Comparison of ENCODE assay signal across 21 mouse cellular contexts in genomic region chr8:61502277-61502676, GRCm38 (mm10). TPM values are rescaled to one million over a fixed set of nuclear protein-coding genes. Genes with fewer than 3 reads are reported as not detected.
DNase-seq lines count a peak whose midpoint lies in the region; ATAC-seq and TF ChIP-seq lines count a peak whose summit lies in the region.
"Had no signal": no experiment of that assay in that cellular context is flagged by ENCODE, and none has a peak within 500 bp of the region (broad histone marks: within the 10 kb centered on the region; RNA-seq: fewer than 3 reads in every experiment).

No protein-coding gene starts in this region.

- H3K9ac ChIP-seq in intestine, embryonic 15.5 days = no peak overlapping the region
- H3K9ac ChIP-seq in intestine, embryonic 16.5 days (ENCODE audit: low read depth, low read length) = no peak overlapping the region
- H3K9ac ChIP-seq in intestine, postnatal 0 days (ENCODE audit: low read depth, low read length) = no peak overlapping the region

- H3K4me1 ChIP-seq in intestine, embryonic 15.5 days (replicated peaks) = no peaks in the 10 kb centered on the region
- H3K4me1 ChIP-seq in intestine, embryonic 16.5 days (ENCODE audit: control insufficient read depth, insufficient read depth, low read length) = no peaks in the 10 kb centered on the region
- H3K4me1 ChIP-seq in intestine, postnatal 0 days (replicated peaks; ENCODE audit: control insufficient read depth, insufficient read depth, low read length) = no peaks in the 10 kb centered on the region

- H3K27ac ChIP-seq in intestine, embryonic 15.5 days = no peak overlapping the region
- no peak overlapping the region for H3K27ac ChIP-seq in intestine, embryonic 16.5 days (ENCODE audit: low read length)
- no peak overlapping the region for H3K27ac ChIP-seq in intestine, postnatal 0 days (ENCODE audit: low read depth, low read length)

- no peak overlapping the region for H3K4me3 ChIP-seq in intestine, embryonic 15.5 days (replicated peaks)
- H3K4me3 ChIP-seq in intestine, embryonic 16.5 days (ENCODE audit: low read length) = no peak overlapping the region
- no peak overlapping the region for H3K4me3 ChIP-seq in intestine, postnatal 0 days (ENCODE audit: low read depth, low read length)

- no peaks in the 10 kb centered on the region for H3K9me3 ChIP-seq in intestine, embryonic 15.5 days
- H3K9me3 ChIP-seq in intestine, embryonic 16.5 days (ENCODE audit: control insufficient read depth, low read length) = no peaks in the 10 kb centered on the region
- H3K9me3 ChIP-seq in intestine, postnatal 0 days (ENCODE audit: control insufficient read depth) = no peaks in the 10 kb centered on the region
- H3K9me3 ChIP-seq: G1E had no signal

- H3K27me3 ChIP-seq in intestine, embryonic 15.5 days (replicated peaks) = no peaks in the 10 kb centered on the region
- H3K27me3 ChIP-seq in intestine, embryonic 16.5 days (replicated peaks; ENCODE audit: control insufficient read depth, insufficient read depth, low read length) = no peaks in the 10 kb centered on the region
- no peaks in the 10 kb centered on the region for H3K27me3 ChIP-seq in intestine, postnatal 0 days (replicated peaks; ENCODE audit: control insufficient read depth, insufficient read depth, low read length)
- H3K27me3 ChIP-seq: CH12.LX, Patski had no signal

- no peaks in the 10 kb centered on the region for H3K36me3 ChIP-seq in intestine, embryonic 15.5 days
- H3K36me3 ChIP-seq in intestine, embryonic 16.5 days (ENCODE audit: control insufficient read depth, insufficient read depth, low read length) = no peaks in the 10 kb centered on the region
- peaks cover 16% of the 10 kb centered on the region; the same call in 1 of the 2 replicates for H3K36me3 ChIP-seq in intestine, postnatal 0 days (ENCODE audit: control insufficient read depth, insufficient read depth)

- DNase-seq in spleen, postnatal 36 days (ENCODE audit: low spot score in 2 of 2) = no peak
- no peak for DNase-seq in thymus, postnatal 14 days
- DNase-seq in cerebellum, postnatal 36 days = no peak
- DNase-seq: adrenal gland, adult 2 months; adrenal gland, adult 8-10 months; adrenal gland, postnatal 10 days; adrenal gland, postnatal 14 days; adrenal gland, postnatal 25 days; adrenal gland, postnatal 36 days; B cell, adult 2 months; cerebellum, adult 11 months; cerebellum, adult 11-12 months; cerebellum, adult 18-20 months had no signal

- no peak overlapping the region for H3K4me2 ChIP-seq in intestine, embryonic 15.5 days (replicated peaks)
- H3K4me2 ChIP-seq in intestine, embryonic 16.5 days (ENCODE audit: low read depth, low read length) = no peak overlapping the region
- no peak overlapping the region for H3K4me2 ChIP-seq in intestine, postnatal 0 days (replicated peaks; ENCODE audit: low read depth)

- ATAC-seq in intestine, embryonic 15.5 days = peak; percentile 75
- peak; percentile 81 for ATAC-seq in intestine, embryonic 16.5 days
- ATAC-seq in intestine, postnatal 0 days = peak; percentile 69
- ATAC-seq: activated CD4-positive, CD25-positive, alpha-beta regulatory T cell, adult 4 months; CD4-positive, CD25-positive, alpha-beta regulatory T cell, adult 4 months; Patski had no signal

- no peak for TF ChIP-seq CTCF in intestine, postnatal 0 days (IDR thresholded peaks at IDR 0.05; ENCODE audit: low read depth)

RNA-seq across cellular contexts. Expression of gene Cbr4, which starts 14.7 kb away (rescaled TPM):
- 29.8 and 34.1 TPM in 2 replicates for polyA plus RNA-seq in intestine, embryonic 15.5 days (2015; fragmentation: Nextera tagmentation; extraction: Ambion mirVana)
- 36.7 and 38.7 TPM in 2 replicates for polyA plus RNA-seq in intestine, embryonic 16.5 days (2015; fragmentation: Nextera tagmentation; extraction: Ambion mirVana)
- 50.2 and 51.2 TPM in 2 replicates for polyA plus RNA-seq in intestine, postnatal 0 days (2015; fragmentation: Nextera tagmentation; extraction: Ambion mirVana)
